Mouse (Mus musculus) small intestine, adult 2 months (tissue): ENCODE results near the gene Baz2b.

Experiments used
- CTCF ChIP-seq: fragments of 200-500 bp; IDR thresholded peaks from 2 replicates; pipeline ENCODE4 v1.5.1; 2012; ENCODE audit warnings: low read depth, mild to moderate bottlenecking, control low read depth, inconsistent platforms, low read length, moderate library complexity, mixed read lengths; ENCODE audit not compliant: insufficient replicate concordance, insufficient read length; ENCODE audit errors: extremely low read depth
- POLR2A ChIP-seq: fragments of 200-500 bp; IDR thresholded peaks from 2 replicates; pipeline ENCODE4 v1.6.1; 2012; ENCODE audit warnings: low read depth, mild to moderate bottlenecking, control low read depth, inconsistent platforms, low read length, moderate library complexity

GRCm38 (mm10) chr2:59882742-59883281 is 326.8 kb downstream of the Baz2b start:
- TF ChIP-seq CTCF, result no peak
- no peak for TF ChIP-seq POLR2A
